Mouse (Mus musculus): Measurements from ENCODE around the gene Ccdc126. TPM values are rescaled to one million over a fixed set of nuclear protein-coding genes. Genes with fewer than 3 reads are reported as not detected.

Ccdc126 gene
- polyA plus RNA-seq, 1 experiment from 2014 or later: 11.5 TPM

- ATAC-seq: no peak
- 67% methylated on average over 5 of the region's 5 CpGs for WGBS
- H3K4me3 ChIP-seq (ENCODE audit: low read depth, low read length): no peak overlapping the region
Observed at GRCm38 (mm10) chr6:49331369-49332059, 12.4 kb downstream of the Ccdc126 start.

DNA sequence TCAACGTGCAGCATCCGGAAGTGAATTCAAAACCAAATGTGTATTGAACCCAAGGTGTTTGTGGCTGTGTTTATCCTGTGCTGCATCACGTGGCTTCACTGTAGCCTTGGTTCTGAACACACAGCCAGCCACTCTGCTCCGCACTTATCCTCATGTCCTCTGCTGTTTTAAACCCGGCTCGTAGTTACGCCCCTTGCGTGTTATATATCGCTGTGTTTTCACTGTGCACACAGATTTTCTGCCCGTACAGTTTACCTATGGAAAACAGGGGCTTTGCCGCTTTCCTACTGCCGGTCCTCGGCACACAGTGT, 12.9 kb downstream of the Ccdc126 start:
- Histone ChIP-seq H3K4me2 (ENCODE audit: low read length) (no peak overlapping the region), H3K27ac (ENCODE audit: low read length) (no peak overlapping the region), H3K36me3 (ENCODE audit: control insufficient read depth, insufficient read depth, low read length) (0 out of 2 replicates have a peak, but pooled peaks cover 5% of the 10 kb centered on the region), H3K4me3 (ENCODE audit: low read depth, low read length) (no peak overlapping the region), H3K27me3 (ENCODE audit: control insufficient read depth, insufficient read depth, low read depth, low read length) (no peaks in the 10 kb centered on the region), H3K4me1 (ENCODE audit: control insufficient read depth, insufficient read depth, low read length) (no peaks in the 10 kb centered on the region), H3K9ac (ENCODE audit: low read depth, low read length) (no peak overlapping the region), H3K9me3 (replicated peaks; ENCODE audit: control insufficient read depth, low read length, poor library complexity, severe bottlenecking) (no peaks in the 10 kb centered on the region)
- WGBS: 68% methylated on average over 13 of the region's 13 CpGs
- ATAC-seq: no peak

More at GRCm38 (mm10) chr6:49331369-49332059, 12.4 kb downstream of the Ccdc126 start:
- no peaks in the 10 kb centered on the region for H3K4me1 ChIP-seq (ENCODE audit: control insufficient read depth, insufficient read depth, low read length)
- no peak overlapping the region for H3K4me2 ChIP-seq (ENCODE audit: low read length)
- H3K9ac ChIP-seq (ENCODE audit: low read depth, low read length): no peak overlapping the region
- H3K36me3 ChIP-seq (ENCODE audit: control insufficient read depth, insufficient read depth, low read length): 0 out of 2 replicates have a peak, but pooled peaks cover 5% of the 10 kb centered on the region
- H3K27me3 ChIP-seq (ENCODE audit: control insufficient read depth, insufficient read depth, low read depth, low read length): no peaks in the 10 kb centered on the region
- H3K9me3 ChIP-seq (replicated peaks; ENCODE audit: control insufficient read depth, low read length, poor library complexity, severe bottlenecking): no peaks in the 10 kb centered on the region
- H3K27ac ChIP-seq (ENCODE audit: low read length): no peak overlapping the region

GRCm38 (mm10) chr6:49338566-49338965, 19.5 kb downstream of the Ccdc126 start:
- H3K9ac ChIP-seq (ENCODE audit: low read depth, low read length): no peak overlapping the region
- ATAC-seq: no peak
- H3K36me3 ChIP-seq (ENCODE audit: control insufficient read depth, insufficient read depth, low read length): 0 out of 2 replicates have a peak, but pooled peaks cover 5% of the 10 kb centered on the region
- no peak overlapping the region for H3K27ac ChIP-seq (ENCODE audit: low read length)
- no peaks in the 10 kb centered on the region for H3K9me3 ChIP-seq (replicated peaks; ENCODE audit: control insufficient read depth, low read length, poor library complexity, severe bottlenecking)
- H3K4me2 ChIP-seq (ENCODE audit: low read length): no peak overlapping the region
- no peak overlapping the region for H3K4me3 ChIP-seq (ENCODE audit: low read depth, low read length)
- H3K4me1 ChIP-seq (ENCODE audit: control insufficient read depth, insufficient read depth, low read length): no peaks in the 10 kb centered on the region
- WGBS: 18% methylated on average over 9 of the region's 9 CpGs
- H3K27me3 ChIP-seq (ENCODE audit: control insufficient read depth, insufficient read depth, low read depth, low read length): no peaks in the 10 kb centered on the region

GRCm38 (mm10) chr6:49339145-49339544, 20.1 kb downstream of the Ccdc126 start:
- H3K9me3 ChIP-seq (replicated peaks; ENCODE audit: control insufficient read depth, low read length, poor library complexity, severe bottlenecking): no peaks in the 10 kb centered on the region
- no peak overlapping the region for H3K27ac ChIP-seq (ENCODE audit: low read length)
- H3K36me3 ChIP-seq (ENCODE audit: control insufficient read depth, insufficient read depth, low read length): 0 out of 2 replicates have a peak, but pooled peaks cover 5% of the 10 kb centered on the region
- 36% methylated on average over 6 of the region's 6 CpGs for WGBS
- no peaks in the 10 kb centered on the region for H3K27me3 ChIP-seq (ENCODE audit: control insufficient read depth, insufficient read depth, low read depth, low read length)
- H3K9ac ChIP-seq (ENCODE audit: low read depth, low read length): no peak overlapping the region
- no peak for ATAC-seq
- no peak overlapping the region for H3K4me3 ChIP-seq (ENCODE audit: low read depth, low read length)
- H3K4me1 ChIP-seq (ENCODE audit: control insufficient read depth, insufficient read depth, low read length): no peaks in the 10 kb centered on the region
- no peak overlapping the region for H3K4me2 ChIP-seq (ENCODE audit: low read length)

- 77% methylated on average over 14 of the region's 14 CpGs for WGBS
- Histone ChIP-seq H3K27me3 (ENCODE audit: control insufficient read depth, insufficient read depth, low read depth, low read length) (no peaks in the 10 kb centered on the region), H3K27ac (ENCODE audit: low read length) (no peak overlapping the region), H3K4me1 (ENCODE audit: control insufficient read depth, insufficient read depth, low read length) (no peaks in the 10 kb centered on the region), H3K9me3 (replicated peaks; ENCODE audit: control insufficient read depth, low read length, poor library complexity, severe bottlenecking) (no peaks in the 10 kb centered on the region), H3K4me2 (ENCODE audit: low read length) (no peak overlapping the region), H3K9ac (ENCODE audit: low read depth, low read length) (no peak overlapping the region), H3K36me3 (ENCODE audit: control insufficient read depth, insufficient read depth, low read length) (no peaks in the 10 kb centered on the region), H3K4me3 (ENCODE audit: low read depth, low read length) (no peak overlapping the region)
- ATAC-seq: no peak
Observed at GRCm38 (mm10) chr6:49343737-49344469, 24.8 kb downstream of the Ccdc126 start.

DNA sequence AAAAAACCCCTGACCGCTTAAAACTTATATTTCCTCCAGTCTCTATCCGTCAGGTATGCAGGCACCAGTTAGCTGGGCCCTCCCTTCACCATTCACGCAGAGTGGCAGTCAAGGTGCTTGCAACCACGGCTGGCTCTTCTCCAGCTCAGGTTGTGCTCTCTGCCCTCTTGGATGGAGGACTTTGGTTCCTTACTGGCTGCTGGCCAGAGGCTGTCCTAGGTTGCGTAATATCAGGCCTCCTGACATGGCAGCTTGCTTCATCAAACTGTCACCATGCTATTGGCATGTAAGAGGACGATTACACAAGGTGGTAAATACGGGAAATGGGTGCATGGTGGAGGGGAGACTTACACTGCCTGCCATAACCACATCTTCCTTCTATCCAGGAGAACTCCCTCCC, 30.8 kb downstream of the Ccdc126 start:
- WGBS: 94% methylated on average over 7 of the region's 7 CpGs
- Histone ChIP-seq H3K4me2 (ENCODE audit: low read length) (no peak overlapping the region), H3K4me1 (ENCODE audit: control insufficient read depth, insufficient read depth, low read length) (no peaks in the 10 kb centered on the region), H3K9me3 (replicated peaks; ENCODE audit: control insufficient read depth, low read length, poor library complexity, severe bottlenecking) (no peaks in the 10 kb centered on the region), H3K4me3 (ENCODE audit: low read depth, low read length) (no peak overlapping the region), H3K27ac (ENCODE audit: low read length) (no peak overlapping the region), H3K27me3 (ENCODE audit: control insufficient read depth, insufficient read depth, low read depth, low read length) (no peaks in the 10 kb centered on the region), H3K9ac (ENCODE audit: low read depth, low read length) (no peak overlapping the region), H3K36me3 (ENCODE audit: control insufficient read depth, insufficient read depth, low read length) (no peaks in the 10 kb centered on the region)
- ATAC-seq: no peak

- Histone ChIP-seq H3K4me3 (ENCODE audit: low read depth, low read length) (no peak overlapping the region), H3K4me1 (ENCODE audit: control insufficient read depth, insufficient read depth, low read length) (no peaks in the 10 kb centered on the region), H3K27me3 (ENCODE audit: control insufficient read depth, insufficient read depth, low read depth, low read length) (no peaks in the 10 kb centered on the region), H3K9me3 (replicated peaks; ENCODE audit: control insufficient read depth, low read length, poor library complexity, severe bottlenecking) (no peaks in the 10 kb centered on the region), H3K36me3 (ENCODE audit: control insufficient read depth, insufficient read depth, low read length) (no peaks in the 10 kb centered on the region), H3K4me2 (ENCODE audit: low read length) (no peak overlapping the region), H3K27ac (ENCODE audit: low read length) (no peak overlapping the region), H3K9ac (ENCODE audit: low read depth, low read length) (no peak overlapping the region)
- no peak for ATAC-seq
- 87% methylated on average over 3 of the region's 3 CpGs for WGBS
Observed at GRCm38 (mm10) chr6:49354613-49355012, 35.5 kb downstream of the Ccdc126 start.

DNA sequence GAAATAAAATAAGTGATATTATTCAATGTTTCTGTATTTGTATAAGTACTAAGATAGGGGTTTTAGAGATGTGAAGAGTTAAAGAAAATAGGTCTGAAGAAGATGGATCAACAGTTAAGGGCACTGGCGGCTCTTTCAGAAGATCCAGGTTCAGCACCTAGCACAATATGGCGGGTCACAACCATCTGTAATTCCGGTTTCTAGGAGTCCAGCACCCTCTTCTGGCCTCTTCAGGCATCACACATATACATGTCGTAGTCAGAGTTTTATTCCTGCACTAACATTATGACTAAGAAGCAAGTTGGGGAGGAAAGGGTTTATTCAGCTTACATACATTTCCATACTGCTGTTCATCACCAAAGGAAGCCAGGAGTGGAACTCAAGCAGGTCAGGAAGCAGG, 36.1 kb downstream of the Ccdc126 start:
- Histone ChIP-seq H3K27ac (ENCODE audit: low read length) (no peak overlapping the region), H3K4me2 (ENCODE audit: low read length) (no peak overlapping the region), H3K9me3 (replicated peaks; ENCODE audit: control insufficient read depth, low read length, poor library complexity, severe bottlenecking) (no peaks in the 10 kb centered on the region), H3K4me3 (ENCODE audit: low read depth, low read length) (no peak overlapping the region), H3K9ac (ENCODE audit: low read depth, low read length) (no peak overlapping the region), H3K27me3 (ENCODE audit: control insufficient read depth, insufficient read depth, low read depth, low read length) (no peaks in the 10 kb centered on the region), H3K4me1 (ENCODE audit: control insufficient read depth, insufficient read depth, low read length) (no peaks in the 10 kb centered on the region), H3K36me3 (ENCODE audit: control insufficient read depth, insufficient read depth, low read length) (no peaks in the 10 kb centered on the region)
- ATAC-seq: no peak
- 64% methylated on average over 4 of the region's 4 CpGs for WGBS

DNA sequence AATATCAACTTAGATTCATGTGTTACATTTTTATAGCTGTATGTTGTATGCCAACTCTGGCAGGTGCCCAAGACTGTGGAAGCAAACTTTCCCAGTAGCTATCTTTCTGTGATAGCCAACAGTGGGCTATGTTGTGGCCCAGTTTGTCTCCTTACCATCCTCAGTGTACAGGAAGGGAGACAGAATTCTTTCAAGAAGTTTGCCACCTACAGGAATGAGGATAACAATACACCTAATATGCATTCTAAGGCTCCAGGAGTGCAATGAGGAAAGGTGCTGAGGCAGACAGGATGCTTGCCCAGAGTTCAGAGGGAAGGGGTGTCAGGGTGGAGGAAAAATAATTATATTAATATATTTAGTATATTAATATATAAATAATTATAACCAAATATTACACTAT, 41.3 kb downstream of the Ccdc126 start:
- H3K9me3 ChIP-seq (replicated peaks; ENCODE audit: control insufficient read depth, low read length, poor library complexity, severe bottlenecking): no peaks in the 10 kb centered on the region
- H3K4me3 ChIP-seq (ENCODE audit: low read depth, low read length): no peak overlapping the region
- no peaks in the 10 kb centered on the region for H3K36me3 ChIP-seq (ENCODE audit: control insufficient read depth, insufficient read depth, low read length)
- no peaks in the 10 kb centered on the region for H3K27me3 ChIP-seq (ENCODE audit: control insufficient read depth, insufficient read depth, low read depth, low read length)
- no peak overlapping the region for H3K4me2 ChIP-seq (ENCODE audit: low read length)
- H3K27ac ChIP-seq (ENCODE audit: low read length): no peak overlapping the region
- no peak for ATAC-seq
- no peaks in the 10 kb centered on the region for H3K4me1 ChIP-seq (ENCODE audit: control insufficient read depth, insufficient read depth, low read length)
- no peak overlapping the region for H3K9ac ChIP-seq (ENCODE audit: low read depth, low read length)
